Mouse (Mus musculus) liver, embryonic 14.5 days (tissue): ENCODE data around the gene Pim2. TPM values are rescaled to one million over a fixed set of nuclear protein-coding genes. Genes with fewer than 3 reads are reported as not detected.
A peak's percentile ranks its signal among the peaks of the same experiment; 100 is the strongest.

ENCODE experiments used
- ATAC-seq: fragments of 200-750 bp; cut with Nextera tagmentation; 2 replicates; pipeline ENCODE4 v1.8.0; 2017; ENCODE audit warnings: moderate number of reproducible peaks, mild to moderate bottlenecking, moderate library complexity; ENCODE audit not compliant: insufficient read depth
- DNase-seq, 3 experiments: peaks; one replicate each; pipeline ENCODE4 v3.0.0-alpha.2; 2012 to 2013; ENCODE audit warnings: low read depth in 3 of 3, low spot score in 3 of 3
- H3K27ac ChIP-seq: fragments of 300-500 bp; sonication (generic); 2 replicates; pipeline ENCODE4 v1.5.1; 2014; ENCODE audit warnings: moderate library complexity, mild to moderate bottlenecking, control low read depth, inconsistent platforms
- H3K27me3 ChIP-seq: fragments of 300-500 bp; sonication (generic); 2 replicates; pipeline ENCODE4 v1.6.1; 2014; ENCODE audit warnings: mild to moderate bottlenecking, low read length, moderate library complexity; ENCODE audit not compliant: control insufficient read depth, insufficient read depth
- H3K36me3 ChIP-seq: fragments of 300-500 bp; sonication (generic); replicated peaks from 2 replicates; pipeline ENCODE4 v1.6.1; 2014; ENCODE audit warnings: low read depth; ENCODE audit not compliant: control insufficient read depth, insufficient read depth
- H3K4me1 ChIP-seq, 2 experiments: fragments of 200-500 bp in 1 of 2; fragments of 300-500 bp in 1 of 2; sonication (generic) in 1 of 2; replicated peaks; 2 replicates each; pipeline ENCODE4 v1.6.1; 2012 to 2014; ENCODE audit warnings: antibody characterized with exemption in 1 of 2, inconsistent platforms in 1 of 2, low read length in 1 of 2; ENCODE audit not compliant: control insufficient read depth in 2 of 2, insufficient read depth in 2 of 2
- H3K4me2 ChIP-seq: fragments of 300-500 bp; sonication (generic); 2 replicates; pipeline ENCODE4 v1.6.1; 2014; ENCODE audit warnings: low read depth, mild to moderate bottlenecking, control low read depth, moderate library complexity
- H3K4me3 ChIP-seq, 2 experiments: fragments of 200-500 bp in 1 of 2; fragments of 300-500 bp in 1 of 2; sonication (generic) in 1 of 2; 2 replicates each; pipeline ENCODE4 v1.5.1; 2012 to 2014; ENCODE audit warnings: low read depth in 2 of 2, low read length in 2 of 2, mild to moderate bottlenecking in 2 of 2, control low read depth in 1 of 2, inconsistent platforms in 1 of 2, moderate library complexity in 1 of 2; ENCODE audit not compliant: insufficient read depth in 1 of 2
- H3K9ac ChIP-seq: fragments of 300-500 bp; sonication (generic); replicated peaks from 2 replicates; pipeline ENCODE4 v1.6.1; 2014; ENCODE audit warnings: mild to moderate bottlenecking, control low read depth, moderate library complexity
- H3K9me3 ChIP-seq: fragments of 300-500 bp; sonication (generic); 2 replicates; pipeline ENCODE4 v1.6.1; 2016; ENCODE audit warnings: low read length, mixed read lengths; ENCODE audit not compliant: control insufficient read depth
- CTCF ChIP-seq: IDR thresholded peaks from 2 replicates; pipeline ENCODE4 v1.5.1; 2016; ENCODE audit warnings: antibody characterized with exemption, low read depth, control low read depth
- EP300 ChIP-seq: IDR thresholded peaks from 2 replicates; pipeline ENCODE4 v1.6.1; 2016; ENCODE audit warnings: antibody characterized with exemption, low read depth
- WGBS: fragments of 180-500 bp; shearing (Covaris S2); extraction: QIAGEN DNeasy Blood & Tissue Kit; methylation state at CpG from one replicate; pipeline ENCODE4 v1.1.7; 2014; ENCODE audit not compliant: insufficient replicate concordance; 5-methylcytosine and 5-hydroxymethylcytosine counted together
- polyA plus RNA-seq, 2 experiments: library from polyadenylated mRNA; depleted of rRNA in 1 of 2; stranded (reverse) in 1 of 2; unstranded in 1 of 2; fragments of >200 nt; fragmentation: Nextera tagmentation in 1 of 2; extraction: Ambion mirVana in 1 of 2; gene quantifications; 2 replicates each; pipeline versions ENCODE4 v1.2.1 to v1.2.3; 2012 to 2014

Gene Pim2
- polyA plus RNA-seq, 2 experiments, result 2.3 to 2.9 TPM

DNA sequence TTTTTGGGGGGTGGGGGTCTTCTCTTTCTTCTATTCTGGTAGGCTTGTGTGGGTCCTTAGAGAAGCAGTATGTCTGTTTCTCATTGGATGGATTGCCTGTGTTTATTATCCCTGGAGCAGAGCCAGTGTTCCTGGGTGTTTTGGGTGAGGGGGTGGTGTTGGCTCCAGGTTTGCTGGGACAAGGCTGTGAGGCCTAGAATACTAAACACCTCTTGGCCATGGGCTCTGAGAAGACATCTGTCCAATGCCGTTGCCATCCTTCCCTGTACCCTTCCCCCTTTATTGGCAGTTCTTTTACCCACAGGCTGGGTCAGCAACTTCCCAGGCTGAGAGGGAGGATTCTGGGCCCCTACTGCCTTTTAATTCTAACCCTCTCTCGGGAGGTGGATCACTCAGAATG, 30.2 kb upstream of the Pim2 start:
- no peaks in the 10 kb centered on the region for H3K27me3 ChIP-seq
- no peak overlapping the region for H3K27ac ChIP-seq
- no peak for ATAC-seq
- TF ChIP-seq CTCF (no peak), EP300 (no peak)
- no peaks in the 10 kb centered on the region for H3K9me3 ChIP-seq
- H3K4me3 ChIP-seq, result no peak overlapping the region
- 0 out of 4 replicates have a peak, but pooled peaks cover 0 to 3% of the 10 kb centered on the region in 2 experiments for H3K4me1 ChIP-seq
- WGBS, result 94% methylated on average over 2 of the region's 2 CpGs
- no peak for DNase-seq
- no peak overlapping the region for H3K9ac ChIP-seq
- no peak overlapping the region for H3K4me2 ChIP-seq
- H3K36me3 ChIP-seq, result peaks cover 22% of the 10 kb centered on the region

DNA sequence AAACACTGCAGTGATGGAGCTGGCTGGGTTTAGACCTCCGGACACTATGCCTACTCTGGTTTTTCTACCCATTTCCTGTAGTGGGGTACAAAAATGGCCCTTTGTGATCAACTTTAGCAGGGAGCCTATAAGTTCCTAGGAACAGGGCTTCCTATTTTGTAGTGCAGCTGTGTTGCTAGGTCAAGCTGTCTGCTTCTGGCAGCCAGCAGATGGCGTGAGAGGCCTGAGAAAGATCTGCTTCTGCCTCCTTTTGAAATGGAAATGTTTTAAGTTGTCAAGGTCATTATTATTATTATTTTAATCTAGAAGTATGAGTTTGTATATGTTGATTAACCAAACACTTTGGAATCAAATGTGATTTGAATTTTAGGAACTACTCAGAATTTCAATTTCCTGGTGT, 23.5 kb upstream of the Pim2 start:
- peaks cover 16% of the 10 kb centered on the region for H3K36me3 ChIP-seq

DNA sequence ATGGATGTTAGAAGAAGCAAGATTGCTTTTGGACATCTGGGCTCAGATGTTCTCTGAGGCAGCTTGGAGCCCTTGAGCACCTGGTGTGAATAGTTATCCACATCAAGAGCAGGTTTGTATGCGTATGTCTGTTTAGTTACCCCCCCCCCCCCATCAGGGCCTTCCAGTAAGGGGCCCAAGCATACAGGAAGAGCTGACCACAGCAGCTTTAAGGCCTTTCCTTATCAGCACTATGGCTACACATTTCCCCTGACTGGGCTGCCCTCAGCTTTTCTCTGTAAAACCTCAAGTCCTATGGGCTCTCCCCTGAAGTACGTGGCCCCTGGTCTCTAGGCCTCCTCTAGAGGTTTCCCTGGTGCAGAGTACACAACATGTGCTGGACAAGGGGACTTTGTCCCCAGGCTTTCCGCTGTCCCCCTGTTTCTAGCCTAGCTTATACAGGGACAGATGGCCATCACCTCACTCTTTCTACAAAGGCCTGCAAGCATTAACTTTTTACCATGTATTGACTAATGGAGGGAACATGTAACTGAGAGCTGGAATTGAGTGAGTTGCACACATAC, 18.8 kb upstream of the Pim2 start:
- WGBS, result 24% methylated on average over 2 of the region's 3 CpGs
- Histone ChIP-seq H3K27ac (no peak overlapping the region), H3K4me3 (no peak overlapping the region), H3K9ac (no peak overlapping the region), H3K4me1 (peaks cover 2 to 18% of the 10 kb centered on the region in 2 experiments; a peak in 3 of 4 replicates), H3K27me3 (no peaks in the 10 kb centered on the region), H3K36me3 (peaks cover 8% of the 10 kb centered on the region; the same call in 1 of the 2 replicates), H3K4me2 (0 out of 2 replicates have a peak overlapping the region, but pooled peaks have one; percentile 6), H3K9me3 (no peaks in the 10 kb centered on the region)
- DNase-seq (no peak), ATAC-seq (peak; percentile 33; the same call in 1 of the 2 replicates)
- no peak for TF ChIP-seq EP300
- no peak for TF ChIP-seq CTCF

More for the DNA sequence above, 23.5 kb upstream of the Pim2 start:
- no peak for DNase-seq
- H3K27me3 ChIP-seq, result no peaks in the 10 kb centered on the region
- H3K9me3 ChIP-seq, result no peaks in the 10 kb centered on the region
- no peak overlapping the region for H3K9ac ChIP-seq
- ATAC-seq, result no peak
- TF ChIP-seq CTCF (peak; percentile 61), EP300 (no peak)
- no peak overlapping the region for H3K27ac ChIP-seq
- no peak overlapping the region for H3K4me2 ChIP-seq
- no peak overlapping the region for H3K4me3 ChIP-seq
- H3K4me1 ChIP-seq, result peaks cover 0 to 4% of the 10 kb centered on the region in 2 experiments; a peak in 3 of 4 replicates
- 11% methylated on average over 2 of the region's 2 CpGs for WGBS

DNA sequence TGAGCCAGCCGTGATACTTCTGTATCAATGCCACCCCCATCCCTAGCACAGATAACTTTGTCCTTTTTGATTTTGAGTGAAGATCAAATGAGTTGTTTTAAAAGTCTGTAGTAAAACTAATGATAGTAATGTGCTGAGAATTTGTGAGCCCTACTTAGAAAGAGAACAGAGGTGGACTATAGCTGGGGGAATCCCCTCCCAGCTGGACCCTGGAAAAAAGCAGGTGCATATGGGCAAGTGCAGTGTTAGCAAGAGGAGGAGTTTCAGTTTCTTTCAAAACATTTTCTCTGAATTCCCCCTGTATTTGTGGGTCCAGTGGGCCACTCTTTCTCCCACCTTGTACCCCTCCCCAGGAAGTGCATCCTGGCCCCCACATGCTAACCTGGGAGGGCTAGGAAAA, 14.9 kb upstream of the Pim2 start:
- H3K4me2 ChIP-seq, result no peak overlapping the region
- H3K27ac ChIP-seq, result no peak overlapping the region
- H3K27me3 ChIP-seq, result no peaks in the 10 kb centered on the region
- no peak overlapping the region for H3K9ac ChIP-seq
- H3K4me3 ChIP-seq, result no peak overlapping the region
- 76% methylated on average over 1 of the region's 1 CpGs for WGBS
- ATAC-seq (no peak), DNase-seq (no peak)
- peaks cover 5% of the 10 kb centered on the region for H3K36me3 ChIP-seq
- peaks cover 2 to 21% of the 10 kb centered on the region in 2 experiments; a peak in 3 of 4 replicates for H3K4me1 ChIP-seq
- H3K9me3 ChIP-seq, result no peaks in the 10 kb centered on the region
- TF ChIP-seq CTCF, result no peak
- TF ChIP-seq EP300, result no peak

DNA sequence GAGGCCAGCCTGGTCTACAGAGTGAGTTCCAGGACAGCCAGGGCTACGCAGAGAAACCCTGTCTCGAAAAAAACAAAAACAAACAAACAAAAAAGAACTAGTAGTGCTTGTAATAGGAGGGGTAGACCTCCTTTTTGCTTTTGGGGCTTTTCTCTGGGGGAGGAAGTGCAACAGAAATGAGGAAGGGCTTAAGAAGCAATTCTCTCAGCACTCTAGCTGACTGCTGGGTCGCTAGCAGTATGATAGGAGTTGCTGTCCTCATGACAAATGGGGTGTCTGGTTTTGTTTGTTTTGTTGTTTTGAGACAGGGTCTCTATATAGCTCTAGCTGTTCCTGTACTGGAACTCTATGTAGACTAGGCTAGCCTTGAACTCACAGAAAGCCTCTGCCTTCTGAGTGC, 13.5 kb upstream of the Pim2 start:
- peaks cover 2 to 17% of the 10 kb centered on the region in 2 experiments; a peak in 3 of 4 replicates for H3K4me1 ChIP-seq
- H3K9me3 ChIP-seq, result no peaks in the 10 kb centered on the region
- ATAC-seq (no peak), DNase-seq (no peak)
- TF ChIP-seq EP300, result no peak
- TF ChIP-seq CTCF, result no peak
- WGBS, result 53% methylated on average over 3 of the region's 3 CpGs
- H3K36me3 ChIP-seq, result peaks cover 9% of the 10 kb centered on the region
- no peak overlapping the region for H3K4me3 ChIP-seq
- H3K27ac ChIP-seq, result no peak overlapping the region
- no peaks in the 10 kb centered on the region for H3K27me3 ChIP-seq
- H3K4me2 ChIP-seq, result no peak overlapping the region
- H3K9ac ChIP-seq, result no peak overlapping the region
